Mouse (Mus musculus): ENCODE data around the gene Gdpd4.

Gene Gdpd4

GRCm38 (mm10) chr7:98085314-98085713, 165.6 kb downstream of the Gdpd4 start:
- DNase-seq, result peak; percentile 95

GRCm38 (mm10) chr7:98086346-98086745, 166.6 kb downstream of the Gdpd4 start:
- DNase-seq, result no peak

- DNase-seq, result no peak
These were observed 176.1 kb downstream of the Gdpd4 start for GRCm38 (mm10) chr7:98095852-98096251.

GRCm38 (mm10) chr7:98097557-98097956, 177.8 kb downstream of the Gdpd4 start:
- DNase-seq, result no peak
